Mouse (Mus musculus) embryonic facial prominence, embryonic 11.5 days (tissue): ENCODE results near the gene Krt77. TPM values are rescaled to one million over a fixed set of nuclear protein-coding genes. Genes with fewer than 3 reads are reported as not detected.

Source experiments
- ATAC-seq: fragments of 200-750 bp; cut with Nextera tagmentation; replicated peaks from 2 replicates; pipeline ENCODE4 v1.8.0; 2017; ENCODE audit warnings: low read depth; ENCODE audit not compliant: insufficient number of reproducible peaks, low FRiP score, low TSS enrichment
- DNase-seq: peaks from one replicate; pipeline ENCODE4 v3.0.0-alpha.2; 2015; ENCODE audit warnings: low spot score
- H3K27ac ChIP-seq: fragments of 300-500 bp; sonication (generic); replicated peaks from 2 replicates; pipeline ENCODE4 v1.5.1; 2014; ENCODE audit warnings: mild to moderate bottlenecking, low read depth, low read length, control low read depth
- H3K27me3 ChIP-seq: fragments of 300-500 bp; sonication (generic); 2 replicates; pipeline ENCODE4 v1.6.1; 2014; ENCODE audit warnings: mild to moderate bottlenecking, low read length, moderate library complexity, mixed read lengths; ENCODE audit not compliant: control insufficient read depth, insufficient read depth
- H3K36me3 ChIP-seq: fragments of 300-500 bp; sonication (generic); replicated peaks from 2 replicates; pipeline ENCODE4 v1.6.1; 2014; ENCODE audit warnings: low read depth, mild to moderate bottlenecking, low read length, moderate library complexity, mixed read lengths; ENCODE audit not compliant: control insufficient read depth, insufficient read depth
- H3K4me1 ChIP-seq: fragments of 300-500 bp; sonication (generic); 2 replicates; pipeline ENCODE4 v1.6.1; 2014; ENCODE audit warnings: low read length, mixed read lengths; ENCODE audit not compliant: control insufficient read depth, insufficient read depth
- H3K4me2 ChIP-seq: fragments of 300-500 bp; sonication (generic); 2 replicates; pipeline ENCODE4 v1.6.1; 2014; ENCODE audit warnings: low read depth, mild to moderate bottlenecking, control low read depth, low read length, moderate library complexity
- H3K4me3 ChIP-seq: fragments of 300-500 bp; sonication (generic); 2 replicates; pipeline ENCODE4 v1.5.1; 2014; ENCODE audit warnings: low read depth, low read length, control low read depth
- H3K9ac ChIP-seq: fragments of 300-500 bp; sonication (generic); replicated peaks from 2 replicates; pipeline ENCODE4 v1.6.1; 2014; ENCODE audit warnings: mild to moderate bottlenecking, control low read depth, low read length
- H3K9me3 ChIP-seq: fragments of 300-500 bp; sonication (generic); replicated peaks from 2 replicates; pipeline ENCODE4 v1.6.1; 2016; ENCODE audit warnings: mild to moderate bottlenecking, low read length, inconsistent platforms, mixed read lengths; ENCODE audit not compliant: control insufficient read depth
- whole genome bisulfite sequencing: fragments of 180-500 bp; shearing (Covaris S2); extraction: QIAGEN DNeasy Blood & Tissue Kit; methylation state at CpG from one replicate; pipeline ENCODE4 v1.1.7; 2014; 5-methylcytosine and 5-hydroxymethylcytosine counted together
- microRNA-seq: library from miRNA; unstranded; fragments of <30 nt; microRNA quantifications from one replicate; pipeline ENCODE4, GENCODE M21; 2016; ENCODE audit warnings: borderline number of aligned reads
- polyA plus RNA-seq: library from polyadenylated mRNA; unstranded; fragments of >200 nt; fragmentation: Nextera tagmentation; extraction: Ambion mirVana; gene quantifications from 2 replicates; pipeline ENCODE4 v1.2.1, GENCODE M21; 2014

The Krt77 gene
- polyA plus RNA-seq, 1 experiment from 2014 or later = not detected

DNA sequence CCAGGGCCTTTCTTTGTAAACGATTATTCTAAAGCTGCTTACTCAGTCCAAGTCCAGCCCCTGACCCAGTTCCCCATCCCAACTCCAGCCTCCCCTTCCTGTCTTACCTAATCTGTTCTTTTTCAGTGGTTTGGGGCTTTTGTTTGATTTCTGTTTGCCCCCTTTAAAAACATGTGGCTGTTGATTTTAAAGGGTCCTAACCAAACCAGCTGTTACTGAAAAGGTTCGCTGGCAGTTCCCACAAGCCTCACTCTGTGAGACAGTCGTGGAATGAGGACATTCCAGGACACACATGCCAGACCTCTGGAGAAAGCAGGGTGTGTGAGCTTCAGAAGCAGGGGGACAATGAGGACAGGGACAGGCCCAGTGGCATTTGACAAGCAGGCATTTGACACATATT lies 47.7 kb downstream of the Krt77 start:
- WGBS = 28% methylated on average over 3 of the region's 3 CpGs
- no peak for ATAC-seq
- no peak overlapping the region for H3K9ac ChIP-seq

DNA sequence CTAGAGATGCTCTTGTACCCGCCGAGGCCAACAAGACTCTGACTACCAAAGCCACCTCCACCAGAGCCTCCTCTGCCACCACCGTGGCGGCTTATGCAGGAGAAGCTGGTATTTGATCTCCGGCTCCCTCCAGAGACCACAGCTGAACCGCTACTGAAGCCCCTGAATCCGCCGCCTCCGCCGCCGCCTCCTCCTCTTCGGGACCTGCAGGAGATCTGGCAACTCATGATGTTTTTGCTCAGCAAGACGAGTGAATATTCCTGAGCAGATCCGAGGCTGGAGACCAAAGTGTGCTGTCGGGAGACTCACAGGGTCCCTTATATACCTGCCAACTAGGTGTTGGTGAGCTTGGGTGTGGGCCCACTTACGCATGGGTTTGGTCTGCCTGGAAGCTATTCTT lies 51.6 kb downstream of the Krt77 start, which contains the start of gene Krt2:
TSS of gene Krt2 (minus strand) at position 295 of the 400 bp plus-strand sequence.
- ATAC-seq (no peak), DNase-seq (no peak)
- Histone ChIP-seq H3K9me3 (no peaks in the 10 kb centered on the region), H3K4me2 (no peak within 1 kb of the TSS), H3K27me3 (no peaks in the 10 kb centered on the region), H3K4me3 (no peak within 1 kb of the TSS), H3K27ac (no peak within 1 kb of the TSS), H3K36me3 (no peaks in the 10 kb centered on the region), H3K4me1 (no peaks in the 10 kb centered on the region), H3K9ac (no peak within 1 kb of the TSS)
- 82% methylated on average over 16 of the region's 16 CpGs for WGBS

More for the DNA sequence above, 47.7 kb downstream of the Krt77 start:
- Histone ChIP-seq H3K4me3 (no peak overlapping the region), H3K27ac (no peak overlapping the region), H3K4me1 (no peaks in the 10 kb centered on the region), H3K36me3 (no peaks in the 10 kb centered on the region), H3K4me2 (no peak overlapping the region), H3K27me3 (no peaks in the 10 kb centered on the region), H3K9me3 (no peaks in the 10 kb centered on the region)
- DNase-seq = no peak

Small RNA genes within 50 kb of the gene (microRNA-seq; reads per million reads assigned to microRNA genes)
- not detected for gene Gm44356

Other genes starting within 250 kb of the Krt77 start
- not detected in 2 replicates for gene Gm5414, start 241.5 kb downstream of the Krt77 start, polyA plus RNA-seq
- gene Gm5478, start 222.3 kb downstream of the Krt77 start, polyA plus RNA-seq = not detected in 2 replicates
- gene Krt6b, start 189.4 kb downstream of the Krt77 start, polyA plus RNA-seq = not detected in 2 replicates
- gene Krt6a, start 175.4 kb downstream of the Krt77 start, polyA plus RNA-seq = 0.18 and 0.31 TPM in 2 replicates
- 6.6 and 7.3 TPM in 2 replicates for gene Krt5, start 156.8 kb downstream of the Krt77 start, polyA plus RNA-seq
- not detected in 2 replicates for gene Krt71, start 126.6 kb downstream of the Krt77 start, polyA plus RNA-seq
- not detected in 2 replicates for gene Krt72, start 83.2 kb downstream of the Krt77 start, polyA plus RNA-seq
- gene Krt73, start 67.4 kb downstream of the Krt77 start, polyA plus RNA-seq = not detected in 2 replicates
- gene Krt2, start 51.5 kb downstream of the Krt77 start, polyA plus RNA-seq = not detected in 2 replicates
- gene Krt1, start 18.9 kb downstream of the Krt77 start, polyA plus RNA-seq = 1.3 and 1.7 TPM in 2 replicates
- not detected in 2 replicates for gene Krt76, start 23.2 kb upstream of the Krt77 start, polyA plus RNA-seq
- gene Krt4, start 55.0 kb upstream of the Krt77 start, polyA plus RNA-seq = not detected in 2 replicates
- gene Krt79, start 70.6 kb upstream of the Krt77 start, polyA plus RNA-seq = 0.35 TPM in 1 of 2 replicates, not detected in the other
- gene Krt78, start 84.6 kb upstream of the Krt77 start, polyA plus RNA-seq = 0.10 TPM in 1 of 2 replicates, not detected in the other
- 47.9 and 53.4 TPM in 2 replicates for gene Krt8, start 134.8 kb upstream of the Krt77 start, polyA plus RNA-seq
- gene Krt18, start 158.5 kb upstream of the Krt77 start, polyA plus RNA-seq = 57.9 and 75.1 TPM in 2 replicates
- 121 and 130 TPM in 2 replicates for gene Eif4b, start 204.1 kb upstream of the Krt77 start, polyA plus RNA-seq
- gene Tns2, start 230.7 kb upstream of the Krt77 start, polyA plus RNA-seq = 14.0 and 14.4 TPM in 2 replicates